Mouse (Mus musculus): ENCODE measurements around the gene Kcnmb3.

Gene Kcnmb3

GRCm38 (mm10) chr3:32495088-32495770 is 3.2 kb upstream of the Kcnmb3 start:
- DNase-seq (ENCODE audit: low spot score in 2 of 2), result no peak

- no peak for DNase-seq (ENCODE audit: low spot score in 2 of 2)
Measured at GRCm38 (mm10) chr3:32494387-32495087, 2.5 kb upstream of the Kcnmb3 start.

- no peak for DNase-seq (ENCODE audit: low spot score in 2 of 2)
Measured at GRCm38 (mm10) chr3:32490928-32491315, 1.1 kb downstream of the Kcnmb3 start.

GRCm38 (mm10) chr3:32490076-32490927 is 1.7 kb downstream of the Kcnmb3 start:
- DNase-seq (ENCODE audit: low spot score in 2 of 2), result no peak

- no peak for DNase-seq (ENCODE audit: low spot score in 2 of 2)
Measured at GRCm38 (mm10) chr3:32488172-32488571, 3.9 kb downstream of the Kcnmb3 start.

- no peak for DNase-seq (ENCODE audit: low spot score in 2 of 2)
Measured at GRCm38 (mm10) chr3:32486543-32486942, 5.5 kb downstream of the Kcnmb3 start.

- no peak for DNase-seq (ENCODE audit: low spot score in 2 of 2)
Measured at GRCm38 (mm10) chr3:32483035-32483434, 9.0 kb downstream of the Kcnmb3 start.

GRCm38 (mm10) chr3:32479961-32480360 is 12.1 kb downstream of the Kcnmb3 start:
- no peak for DNase-seq (ENCODE audit: low spot score in 2 of 2)

GRCm38 (mm10) chr3:32473184-32473583 is 18.8 kb downstream of the Kcnmb3 start:
- DNase-seq (ENCODE audit: low spot score in 2 of 2), result no peak

- DNase-seq (ENCODE audit: low spot score in 2 of 2), result no peak
Measured at GRCm38 (mm10) chr3:32472191-32472900, 19.7 kb downstream of the Kcnmb3 start.

GRCm38 (mm10) chr3:32471098-32471497 is 20.9 kb downstream of the Kcnmb3 start:
- DNase-seq (ENCODE audit: low spot score in 2 of 2), result peak; percentile 45 to 53

- no peak for DNase-seq (ENCODE audit: low spot score in 2 of 2)
Measured at GRCm38 (mm10) chr3:32470449-32470848, 21.6 kb downstream of the Kcnmb3 start.

GRCm38 (mm10) chr3:32468411-32468810 is 23.6 kb downstream of the Kcnmb3 start:
- no peak for DNase-seq (ENCODE audit: low spot score in 2 of 2)

- DNase-seq (ENCODE audit: low spot score in 2 of 2), result no peak
Measured at GRCm38 (mm10) chr3:32467321-32467720, 24.7 kb downstream of the Kcnmb3 start.

GRCm38 (mm10) chr3:32459777-32460176 is 32.3 kb downstream of the Kcnmb3 start:
- peak in 1 of 2 experiments; percentile 32 for DNase-seq (ENCODE audit: low spot score in 2 of 2)

GRCm38 (mm10) chr3:32454329-32455021 is 37.6 kb downstream of the Kcnmb3 start:
- no peak for DNase-seq (ENCODE audit: low spot score in 2 of 2)

GRCm38 (mm10) chr3:32441710-32442109 is 50.3 kb downstream of the Kcnmb3 start:
- DNase-seq (ENCODE audit: low spot score in 2 of 2), result no peak

GRCm38 (mm10) chr3:32438716-32439115 is 53.3 kb downstream of the Kcnmb3 start:
- DNase-seq (ENCODE audit: low spot score in 2 of 2), result no peak

GRCm38 (mm10) chr3:32437820-32438219 is 54.2 kb downstream of the Kcnmb3 start:
- no peak for DNase-seq (ENCODE audit: low spot score in 2 of 2)

GRCm38 (mm10) chr3:32437297-32437696 is 54.7 kb downstream of the Kcnmb3 start:
- DNase-seq (ENCODE audit: low spot score in 2 of 2), result no peak

GRCm38 (mm10) chr3:32436101-32436500 is 55.9 kb downstream of the Kcnmb3 start:
- DNase-seq (ENCODE audit: low spot score in 2 of 2), result no peak

All from right cerebral cortex, adult 2 months (tissue).